Mouse (Mus musculus) bone marrow, adult 2 months (tissue): ENCODE measurements around the gene Dtx3. TPM values are rescaled to one million over a fixed set of nuclear protein-coding genes. Genes with fewer than 3 reads are reported as not detected.

Source experiments
- H3K27ac ChIP-seq: fragments of 200-500 bp; 2 replicates; pipeline ENCODE4 v1.5.1; 2012; ENCODE audit warnings: low read depth, mild to moderate bottlenecking, control low read depth, inconsistent platforms, low read length; ENCODE audit not compliant: control insufficient read depth, poor library complexity, insufficient read depth
- H3K4me1 ChIP-seq: fragments of 200-500 bp; 2 replicates; pipeline ENCODE4 v1.6.1; 2011; ENCODE audit warnings: low read length; ENCODE audit not compliant: control insufficient read depth, insufficient read depth
- H3K4me3 ChIP-seq: fragments of 200-500 bp; replicated peaks from 2 replicates; pipeline ENCODE3; 2011; ENCODE audit warnings: mild to moderate bottlenecking, low read depth, low read length, control low read depth; ENCODE audit not compliant: control insufficient read depth
- CTCF ChIP-seq: fragments of 200-500 bp; IDR thresholded peaks from 2 replicates; pipeline ENCODE4 v1.5.1; 2011; ENCODE audit warnings: low read length, control low read depth; ENCODE audit not compliant: control insufficient read depth, insufficient read depth
- POLR2A ChIP-seq: fragments of 200-500 bp; IDR thresholded peaks from 2 replicates; pipeline ENCODE4 v1.6.1; 2011; ENCODE audit warnings: low read depth, mild to moderate bottlenecking, control low read depth, low read length, borderline replicate concordance; ENCODE audit not compliant: control insufficient read depth
- WGBS: fragments of 180-500 bp; shearing (Covaris S2); methylation state at CpG from one replicate; pipeline ENCODE4 v1.1.7; 2018; 5-methylcytosine and 5-hydroxymethylcytosine counted together
- polyA plus RNA-seq: library from polyadenylated mRNA; stranded (reverse); fragments of >200 nt; gene quantifications from 2 replicates; pipeline ENCODE4 v1.2.4, GENCODE M21; 2011; ENCODE audit warnings: low replicate concordance; ENCODE audit not compliant: missing spikeins, insufficient read depth, insufficient read length

Gene Dtx3
- polyA plus RNA-seq, 1 experiment: 78.7 TPM

GRCm38 (mm10) chr10:127213272-127213671 is 17.7 kb upstream of the Dtx3 start:
- TF ChIP-seq POLR2A (no peak), CTCF (no peak)
- Histone ChIP-seq H3K4me3 (no peak overlapping the region), H3K4me1 (no peaks in the 10 kb centered on the region; the same call in 1 of the 2 replicates), H3K27ac (no peak overlapping the region)
- WGBS: 81% methylated on average over 8 of the region's 8 CpGs

GRCm38 (mm10) chr10:127211414-127211854 is 15.9 kb upstream of the Dtx3 start, which contains the start of gene Pip4k2c:
TSS of gene Pip4k2c (minus strand) at chr10:127211585.
- peak within 1 kb of the TSS; percentile 49 for H3K27ac ChIP-seq
- H3K4me3 ChIP-seq: peak within 1 kb of the TSS; percentile 68
- under 1% methylated on average over 47 of the region's 47 CpGs for WGBS
- no peak for TF ChIP-seq CTCF
- TF ChIP-seq POLR2A: peak; percentile 80; the same call in 1 of the 2 replicates
- H3K4me1 ChIP-seq: no peaks in the 10 kb centered on the region; the same call in 1 of the 2 replicates

GRCm38 (mm10) chr10:127210961-127211405 is 15.5 kb upstream of the Dtx3 start:
- WGBS: 2% methylated on average over 25 of the region's 25 CpGs
- Histone ChIP-seq H3K4me3 (peak overlapping the region; percentile 68), H3K4me1 (no peaks in the 10 kb centered on the region; the same call in 1 of the 2 replicates), H3K27ac (peak overlapping the region; percentile 49)
- no peak for TF ChIP-seq CTCF
- no peak; the same call in 1 of the 2 replicates for TF ChIP-seq POLR2A

GRCm38 (mm10) chr10:127209928-127210570 is 14.5 kb upstream of the Dtx3 start:
- Histone ChIP-seq H3K4me3 (peak overlapping the region; percentile 68), H3K27ac (no peak overlapping the region), H3K4me1 (no peaks in the 10 kb centered on the region; the same call in 1 of the 2 replicates)
- 80% methylated on average over 13 of the region's 13 CpGs for WGBS
- TF ChIP-seq CTCF: no peak
- no peak for TF ChIP-seq POLR2A

- 85% methylated on average over 4 of the region's 4 CpGs for WGBS
- no peak overlapping the region for H3K27ac ChIP-seq
Measured at GRCm38 (mm10) chr10:127208921-127209320, 13.4 kb upstream of the Dtx3 start.

GRCm38 (mm10) chr10:127205373-127205772 is 9.8 kb upstream of the Dtx3 start:
- Histone ChIP-seq H3K4me3 (peak overlapping the region; percentile 17), H3K4me1 (no peaks in the 10 kb centered on the region; the same call in 1 of the 2 replicates), H3K27ac (peak overlapping the region; percentile 86)
- 66% methylated on average over 10 of the region's 10 CpGs for WGBS
- TF ChIP-seq CTCF (no peak), POLR2A (0 out of 2 replicates have a peak, but pooled peaks have one; percentile 22)

More at GRCm38 (mm10) chr10:127208921-127209320, 13.4 kb upstream of the Dtx3 start:
- TF ChIP-seq CTCF: no peak
- no peak for TF ChIP-seq POLR2A
- Histone ChIP-seq H3K4me3 (no peak overlapping the region), H3K4me1 (no peaks in the 10 kb centered on the region; the same call in 1 of the 2 replicates)

- 60% methylated on average over 5 of the region's 5 CpGs for WGBS
- no peak for TF ChIP-seq POLR2A
- TF ChIP-seq CTCF: no peak
- H3K4me3 ChIP-seq: no peak overlapping the region
- H3K27ac ChIP-seq: peak overlapping the region; percentile 62; the same call in 1 of the 2 replicates
- no peaks in the 10 kb centered on the region; the same call in 1 of the 2 replicates for H3K4me1 ChIP-seq
Measured at GRCm38 (mm10) chr10:127204589-127204988, 9.1 kb upstream of the Dtx3 start.

- no peak for TF ChIP-seq POLR2A
- TF ChIP-seq CTCF: no peak
- no peaks in the 10 kb centered on the region; the same call in 1 of the 2 replicates for H3K4me1 ChIP-seq
- WGBS: 70% methylated on average over 3 of the region's 3 CpGs
- no peak overlapping the region for H3K4me3 ChIP-seq
- H3K27ac ChIP-seq: peak overlapping the region; percentile 77
Measured at GRCm38 (mm10) chr10:127203106-127203505, 7.6 kb upstream of the Dtx3 start.
